Mouse (Mus musculus) heart, adult 2 months (tissue): ENCODE results near the gene Olfr157. TPM values are rescaled to one million over a fixed set of nuclear protein-coding genes. Genes with fewer than 3 reads are reported as not detected.
"Not testable (repeated sequence)": the region's sequence is repeated elsewhere in the genome, so short reads cannot be mapped to it uniquely, and the experiment has no call there.

Experiments
- DNase-seq, 2 experiments: peaks; one replicate each; pipeline ENCODE4 v3.0.0; 2021
- H3K27ac ChIP-seq: fragments of 200-600 bp; 2 replicates; pipeline ENCODE4 v1.8.1; 2022
- H3K27me3 ChIP-seq: fragments of 200-500 bp; 2 replicates; pipeline ENCODE4 v1.6.1; 2012; ENCODE audit warnings: mild to moderate bottlenecking, low read length, inconsistent platforms, mixed read lengths; ENCODE audit not compliant: control insufficient read depth, insufficient read depth
- H3K36me3 ChIP-seq: fragments of 200-500 bp; 2 replicates; pipeline ENCODE4 v1.6.1; 2012; ENCODE audit warnings: low read length, inconsistent platforms; ENCODE audit not compliant: control insufficient read depth, insufficient read depth
- H3K4me1 ChIP-seq: fragments of 200-500 bp; 2 replicates; pipeline ENCODE4 v1.6.1; 2011; ENCODE audit warnings: low read length; ENCODE audit not compliant: control insufficient read depth, insufficient read depth
- H3K4me3 ChIP-seq: fragments of 200-600 bp; 2 replicates; pipeline ENCODE4 v1.8.1; 2022
- H3K79me2 ChIP-seq: fragments of 200-500 bp; replicated peaks from 2 replicates; pipeline ENCODE4 v1.6.1; 2012; ENCODE audit warnings: mild to moderate bottlenecking, inconsistent platforms, low read length, moderate library complexity, mixed read lengths; ENCODE audit not compliant: control insufficient read depth, insufficient read depth
- H3K9ac ChIP-seq: fragments of 200-500 bp; 2 replicates; pipeline ENCODE4 v1.6.1; 2012; ENCODE audit warnings: low read depth, mild to moderate bottlenecking, control low read depth, inconsistent platforms, low read length, mixed read lengths
- CTCF ChIP-seq: fragments of 200-600 bp; IDR thresholded peaks from 2 replicates; pipeline ENCODE4 v1.8.1; 2022; ENCODE audit warnings: antibody characterized with exemption, mild to moderate bottlenecking, moderate library complexity
- EP300 ChIP-seq: fragments of 200-500 bp; IDR thresholded peaks from 2 replicates; pipeline ENCODE4 v1.6.1; 2011; ENCODE audit warnings: low read depth, low read length, control low read depth; ENCODE audit not compliant: insufficient read depth
- POLR2A ChIP-seq: fragments of 200-500 bp; IDR thresholded peaks from 2 replicates; pipeline ENCODE4 v1.6.1; 2011; ENCODE audit warnings: mild to moderate bottlenecking, low read depth, low read length, control low read depth; ENCODE audit not compliant: insufficient read depth
- WGBS: fragments of 180-500 bp; shearing (Covaris S2); methylation state at CpG from one replicate; pipeline ENCODE4 v1.1.7; 2018; 5-methylcytosine and 5-hydroxymethylcytosine counted together
- intact Hi-C: fragments of 180-260 bp; cut with DNase I; formaldehyde crosslinking; loops from one replicate; pipeline ENCODE4 v1.15.1; 2025
- polyA plus RNA-seq: library from polyadenylated mRNA; depleted of rRNA; stranded (reverse); fragments of >200 nt; gene quantifications from 2 replicates; pipeline ENCODE4 v1.2.3, GENCODE M21; 2012; rRNA removed
- total RNA-seq, 2 experiments: library from RNA; stranded (reverse); gene quantifications; 2 replicates each; pipeline ENCODE4 v1.2.3; 2021

Olfr157 gene
- total and polyA plus RNA-seq, 3 experiments: not detected

DNA sequence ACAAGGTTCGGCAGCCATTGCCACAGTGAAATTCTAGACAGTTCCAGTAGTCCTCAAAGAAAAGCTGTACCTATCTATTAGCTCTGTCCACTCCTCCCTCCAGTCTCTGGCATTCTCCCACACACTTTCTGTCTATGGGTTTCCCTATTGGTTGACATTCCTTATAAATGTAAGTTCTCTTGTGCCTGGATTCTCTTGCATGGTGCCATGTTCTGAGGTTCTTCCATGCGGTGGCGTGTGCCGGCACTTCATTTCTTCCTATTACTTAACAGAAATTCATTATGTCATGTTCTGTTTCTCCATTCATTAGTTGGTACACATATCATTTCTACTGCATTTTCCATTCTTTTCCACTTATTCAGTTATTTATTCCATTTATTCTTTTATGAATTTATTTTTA lies 11.2 kb downstream of the Olfr157 start:
- no peaks in the 10 kb centered on the region for H3K79me2 ChIP-seq
- DNase-seq: no peak
- no peaks in the 10 kb centered on the region for H3K27me3 ChIP-seq
- no peaks in the 10 kb centered on the region for H3K36me3 ChIP-seq
- no peaks in the 10 kb centered on the region for H3K4me1 ChIP-seq
- H3K4me3 ChIP-seq: no peak overlapping the region
- intact Hi-C loops: no loop called here
- TF ChIP-seq CTCF (no peak), EP300 (no peak), POLR2A (no peak)
- H3K27ac ChIP-seq: no peak overlapping the region
- no peak overlapping the region for H3K9ac ChIP-seq
- 84% methylated on average over 4 of the region's 4 CpGs for WGBS

DNA sequence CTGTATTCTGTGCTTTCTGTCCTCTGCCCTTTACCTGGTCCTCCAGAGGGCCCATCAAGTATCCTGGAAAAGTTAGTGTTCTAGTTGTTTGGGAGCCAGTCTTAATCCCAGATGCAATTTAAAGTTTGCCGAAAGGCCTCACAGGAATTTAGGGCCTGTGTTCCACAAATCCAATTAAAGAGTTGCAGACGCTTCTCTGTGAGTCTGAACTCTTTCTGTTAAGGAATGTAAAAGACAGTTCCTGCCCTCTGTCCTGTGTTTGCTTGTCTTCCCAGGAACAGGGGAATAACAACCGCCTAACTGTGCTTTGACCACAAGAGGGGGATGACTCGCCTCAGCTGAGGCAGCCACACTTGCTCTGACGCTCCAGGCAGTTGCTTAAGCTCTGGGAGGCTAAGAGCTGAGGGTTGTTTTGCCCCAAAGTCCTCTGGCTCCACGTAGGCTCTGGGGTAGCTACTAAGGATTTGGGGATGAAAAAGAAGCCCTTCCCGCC lies 16.1 kb downstream of the Olfr157 start, which contains the start of gene Olfr156:
Olfr156 (minus strand) TSS at position 51 of the 493 bp plus-strand sequence.
- H3K36me3 ChIP-seq: no peaks in the 10 kb centered on the region
- 27% methylated on average over 7 of the region's 7 CpGs for WGBS
- no peak within 1 kb of the TSS for H3K27ac ChIP-seq
- no peaks in the 10 kb centered on the region for H3K27me3 ChIP-seq
- TF ChIP-seq POLR2A (no peak), EP300 (no peak), CTCF (peak; percentile 57)
- DNase-seq: peak in 1 of 2 experiments; percentile 5
- no peaks in the 10 kb centered on the region for H3K79me2 ChIP-seq
- no peak within 1 kb of the TSS for H3K9ac ChIP-seq
- no peaks in the 10 kb centered on the region for H3K4me1 ChIP-seq
- H3K4me3 ChIP-seq: no peak within 1 kb of the TSS
- intact Hi-C loops: no loop called here

DNA sequence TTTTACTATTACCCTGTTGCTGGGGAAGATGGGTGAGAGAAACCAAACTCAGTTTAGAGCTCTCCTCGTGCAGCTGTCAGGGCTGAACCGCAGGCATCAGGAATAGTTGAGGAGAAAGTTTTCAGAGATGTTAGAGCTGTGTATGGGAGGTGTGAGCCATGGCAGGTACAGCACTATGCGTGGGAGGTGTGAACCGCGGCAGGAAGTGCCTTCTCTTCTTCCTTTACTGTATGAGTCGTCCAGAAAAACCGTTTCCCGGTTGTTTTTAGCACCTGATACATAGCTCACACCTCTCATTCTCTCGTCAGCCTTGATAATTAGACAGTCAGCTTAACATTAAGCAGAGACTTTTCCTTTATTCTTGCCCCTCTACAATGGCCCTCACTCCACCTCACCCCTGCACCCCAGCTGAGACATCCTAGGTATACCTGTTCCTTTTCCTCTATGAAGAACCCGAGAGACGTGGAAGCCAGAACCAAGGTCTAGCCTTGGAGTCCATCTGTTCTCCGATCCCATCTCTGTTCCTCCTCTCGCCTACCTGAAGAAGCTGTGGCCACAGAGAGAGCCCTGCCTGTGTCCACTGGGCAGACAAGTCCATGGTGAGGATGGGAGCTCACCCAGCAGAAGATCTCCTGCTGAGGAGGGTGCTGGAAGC lies 17.0 kb downstream of the Olfr157 start:
- intact Hi-C loops: no loop called here
- no peak for DNase-seq
- Histone ChIP-seq H3K79me2 (no peaks in the 10 kb centered on the region), H3K27ac (no peak overlapping the region), H3K27me3 (no peaks in the 10 kb centered on the region), H3K4me3 (no peak overlapping the region), H3K4me1 (no peaks in the 10 kb centered on the region), H3K36me3 (no peaks in the 10 kb centered on the region), H3K9ac (no peak overlapping the region)
- TF ChIP-seq EP300 (no peak), POLR2A (no peak), CTCF (no peak)
- 55% methylated on average over 13 of the region's 13 CpGs for WGBS

DNA sequence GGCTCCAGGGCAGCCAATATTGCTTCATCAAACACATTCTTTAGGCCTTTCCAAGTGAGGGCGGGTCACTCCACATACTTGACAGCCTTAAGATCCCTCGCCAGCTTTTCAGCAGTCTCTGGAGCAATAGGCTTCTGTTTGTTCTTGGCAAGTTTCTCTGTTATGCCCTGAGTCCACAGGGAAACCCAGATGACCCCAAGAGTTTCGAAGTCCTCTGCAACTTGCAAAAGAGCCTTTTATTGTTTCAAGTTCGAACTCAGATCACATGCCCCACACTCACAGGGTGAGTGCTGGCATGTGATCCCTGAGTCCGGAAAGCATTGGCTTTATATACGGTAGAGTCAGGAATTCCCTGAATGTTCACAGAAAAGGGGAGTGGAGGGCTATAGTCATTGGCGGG lies 41.1 kb downstream of the Olfr157 start:
- H3K27me3 ChIP-seq: no peaks in the 10 kb centered on the region
- H3K79me2 ChIP-seq: no peaks in the 10 kb centered on the region
- H3K4me3 ChIP-seq: no peak overlapping the region
- no peaks in the 10 kb centered on the region for H3K4me1 ChIP-seq
- H3K36me3 ChIP-seq: no peaks in the 10 kb centered on the region
- H3K27ac ChIP-seq: no peak overlapping the region
- 70% methylated on average over 7 of the region's 7 CpGs for WGBS
- intact Hi-C loops: no loop called here
- TF ChIP-seq CTCF: no peak
- TF ChIP-seq EP300: no peak
- TF ChIP-seq POLR2A: no peak
- no peak overlapping the region for H3K9ac ChIP-seq
- no peak for DNase-seq

DNA sequence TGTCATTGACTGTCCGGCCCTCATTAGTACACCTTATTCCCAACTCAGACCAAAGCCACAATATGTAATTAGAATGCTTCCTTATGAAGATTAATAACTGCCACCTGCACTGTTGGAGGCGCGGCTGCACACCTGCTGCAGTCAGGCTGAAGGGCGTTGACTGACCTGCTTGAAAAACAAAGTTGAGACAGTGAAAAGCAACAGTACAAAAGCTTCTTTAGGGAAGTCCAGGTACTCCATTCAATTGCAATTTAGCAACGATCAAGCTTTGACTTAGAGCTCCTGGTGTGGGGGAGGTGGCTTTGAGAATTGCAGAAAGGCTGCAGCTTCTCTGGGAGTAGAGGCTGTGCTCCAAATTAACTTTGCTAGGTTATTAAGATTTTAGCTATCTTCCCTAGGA lies 44.2 kb downstream of the Olfr157 start:
- DNase-seq, H3K27ac ChIP-seq, H3K4me3 ChIP-seq, H3K36me3 ChIP-seq, H3K27me3 ChIP-seq, H3K79me2 ChIP-seq, intact Hi-C loops, H3K9ac ChIP-seq, H3K4me1 ChIP-seq: not testable (repeated sequence)
- WGBS: 81% methylated on average over 5 of the region's 5 CpGs

DNA sequence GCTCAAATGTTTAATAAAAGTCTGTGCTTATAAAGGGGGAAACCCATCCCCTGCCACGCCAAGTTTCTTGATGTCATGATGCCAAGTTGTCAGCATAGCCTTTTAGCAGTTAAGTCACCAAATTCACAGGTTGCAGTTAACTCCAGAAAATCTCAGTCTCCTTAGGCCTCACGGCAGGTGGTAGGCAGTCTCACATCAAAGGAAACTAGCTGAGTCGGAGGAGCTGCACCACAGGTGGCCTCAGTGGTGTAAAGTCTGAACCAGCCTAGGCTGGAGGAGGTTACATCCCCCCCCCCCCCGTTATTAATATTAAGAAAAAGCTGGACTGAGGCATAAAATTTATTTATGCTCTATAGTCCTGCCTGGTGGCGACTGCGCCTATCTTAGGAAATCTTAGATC lies 44.7 kb downstream of the Olfr157 start:
- Histone ChIP-seq H3K27ac (no peak overlapping the region), H3K36me3 (no peaks in the 10 kb centered on the region), H3K4me1 (no peaks in the 10 kb centered on the region), H3K27me3 (no peaks in the 10 kb centered on the region), H3K9ac (no peak overlapping the region), H3K79me2 (no peaks in the 10 kb centered on the region), H3K4me3 (no peak overlapping the region)
- intact Hi-C loops: no loop called here
- no peak for TF ChIP-seq EP300
- no peak for TF ChIP-seq POLR2A
- no peak for TF ChIP-seq CTCF
- no peak for DNase-seq
- 71% methylated on average over 6 of the region's 6 CpGs for WGBS

Other genes with a start within 250 kb of the Olfr157 start
- gene Npr2, start 208.3 kb downstream of the Olfr157 start, total RNA-seq: 10 to 100 TPM; 35.9 to 43.4 TPM
- gene Npr2, start 208.3 kb downstream of the Olfr157 start, polyA plus RNA-seq: 57.0 and 63.0 TPM in 2 replicates
- under 1 TPM in 1 of 2 experiments, not detected in 1; 0.29 TPM for gene Spag8, start 186.6 kb downstream of the Olfr157 start, total RNA-seq
- 0.44 and 2.0 TPM in 2 replicates for gene Spag8, start 186.6 kb downstream of the Olfr157 start, polyA plus RNA-seq
- 100 to 1,000 TPM; 143 to 155 TPM for gene Hint2, start 183.7 kb downstream of the Olfr157 start, total RNA-seq
- gene Hint2, start 183.7 kb downstream of the Olfr157 start, polyA plus RNA-seq: 165 and 201 TPM in 2 replicates
- 10 to 100 TPM; 17.9 to 18.2 TPM for gene Tmem8b, start 171.2 kb downstream of the Olfr157 start, total RNA-seq
- gene Tmem8b, start 171.2 kb downstream of the Olfr157 start, polyA plus RNA-seq: 21.1 and 22.2 TPM in 2 replicates
- gene Fam221b, start 171.1 kb downstream of the Olfr157 start, total RNA-seq: under 1 TPM; 0.16 to 0.43 TPM
- gene Fam221b, start 171.1 kb downstream of the Olfr157 start, polyA plus RNA-seq: 0.18 and 0.35 TPM in 2 replicates
- gene Olfr70, start 139.4 kb downstream of the Olfr157 start, total RNA-seq: not detected
- gene Olfr70, start 139.4 kb downstream of the Olfr157 start, polyA plus RNA-seq: not detected in 2 replicates
- not detected for gene Olfr71, start 129.9 kb downstream of the Olfr157 start, total RNA-seq
- not detected in 2 replicates for gene Olfr71, start 129.9 kb downstream of the Olfr157 start, polyA plus RNA-seq
- 1 to 10 TPM; 4.0 to 4.7 TPM for gene Hrct1, start 113.0 kb downstream of the Olfr157 start, total RNA-seq
- gene Hrct1, start 113.0 kb downstream of the Olfr157 start, polyA plus RNA-seq: 8.8 and 10.7 TPM in 2 replicates
- gene Spaar, start 110.2 kb downstream of the Olfr157 start, total RNA-seq: 1 to 10 TPM; 4.4 to 4.8 TPM
- gene Spaar, start 110.2 kb downstream of the Olfr157 start, polyA plus RNA-seq: 5.2 and 7.8 TPM in 2 replicates
- gene Olfr159, start 69.2 kb downstream of the Olfr157 start, total RNA-seq: not detected
- not detected in 2 replicates for gene Olfr159, start 69.2 kb downstream of the Olfr157 start, polyA plus RNA-seq
- gene Olfr156, start 16.3 kb downstream of the Olfr157 start, total RNA-seq: not detected
- not detected in 2 replicates for gene Olfr156, start 16.3 kb downstream of the Olfr157 start, polyA plus RNA-seq
- not detected for gene Olfr155, start 11.4 kb upstream of the Olfr157 start, total RNA-seq
- gene Olfr155, start 11.4 kb upstream of the Olfr157 start, polyA plus RNA-seq: not detected in 2 replicates
- gene Reck, start 35.3 kb upstream of the Olfr157 start, total RNA-seq: 1 to 10 TPM; 5.4 to 5.6 TPM
- 6.4 and 9.0 TPM in 2 replicates for gene Reck, start 35.3 kb upstream of the Olfr157 start, polyA plus RNA-seq
- 1 to 10 TPM; 2.1 to 5.3 TPM for gene Glipr2, start 117.2 kb upstream of the Olfr157 start, total RNA-seq
- gene Glipr2, start 117.2 kb upstream of the Olfr157 start, polyA plus RNA-seq: 5.2 and 6.9 TPM in 2 replicates
- gene Ccin, start 143.3 kb upstream of the Olfr157 start, total RNA-seq: not detected
- 0.15 and 0.16 TPM in 2 replicates for gene Ccin, start 143.3 kb upstream of the Olfr157 start, polyA plus RNA-seq
- gene Clta, start 164.3 kb upstream of the Olfr157 start, total RNA-seq: 10 to 100 TPM; 75.8 to 78.6 TPM
- gene Clta, start 164.3 kb upstream of the Olfr157 start, polyA plus RNA-seq: 64.6 and 68.4 TPM in 2 replicates
- 10 to 100 TPM; 24.5 to 27.7 TPM for gene Gne, start 244.0 kb upstream of the Olfr157 start, total RNA-seq
- gene Gne, start 244.0 kb upstream of the Olfr157 start, polyA plus RNA-seq: 12.9 and 17.8 TPM in 2 replicates